Mouse (Mus musculus) CD8-positive naive resting alpha-beta T cell, adult 2 months (primary cell): ENCODE data around the gene Cfap74.

Experiments used
- DNase-seq, 2 experiments: peaks; one replicate each; pipeline ENCODE4 v3.0.0; 2022; ENCODE audit warnings: low read depth in 2 of 2, low spot score in 2 of 2

Gene Cfap74

GRCm38 (mm10) chr4:155491529-155492130 lies 82.6 kb downstream of the Cfap74 start:
- no peak for DNase-seq

- DNase-seq = peak in 1 of 2 experiments; percentile 28
These were observed 83.2 kb downstream of the Cfap74 start for GRCm38 (mm10) chr4:155492131-155492633.

- no peak for DNase-seq
These were observed 85.9 kb downstream of the Cfap74 start for GRCm38 (mm10) chr4:155494891-155495290.

- DNase-seq = no peak
These were observed 89.0 kb downstream of the Cfap74 start for GRCm38 (mm10) chr4:155497963-155498362.

- no peak for DNase-seq
These were observed 92.1 kb downstream of the Cfap74 start for GRCm38 (mm10) chr4:155501126-155501525.

- no peak for DNase-seq
These were observed 96.1 kb downstream of the Cfap74 start for GRCm38 (mm10) chr4:155505067-155505466.

GRCm38 (mm10) chr4:155505671-155506295 lies 96.8 kb downstream of the Cfap74 start:
- no peak for DNase-seq

GRCm38 (mm10) chr4:155508614-155509013 lies 99.6 kb downstream of the Cfap74 start:
- no peak for DNase-seq

GRCm38 (mm10) chr4:155510981-155511380 lies 102.0 kb downstream of the Cfap74 start:
- DNase-seq = no peak

- no peak for DNase-seq
These were observed 105.8 kb downstream of the Cfap74 start for GRCm38 (mm10) chr4:155514810-155515209.
